Mouse (Mus musculus) midbrain, embryonic 10.5 days (tissue): ENCODE measurements around the gene Pitpnb. TPM values are rescaled to one million over a fixed set of nuclear protein-coding genes. Genes with fewer than 3 reads are reported as not detected.

ENCODE experiments used
- DNase-seq: peaks from one replicate; pipeline ENCODE4 v3.0.0-alpha.2; 2017; ENCODE audit warnings: low spot score
- H3K27ac ChIP-seq: fragments of 300-500 bp; sonication (generic); replicated peaks from 2 replicates; pipeline ENCODE4 v1.5.1; 2016; ENCODE audit warnings: mild to moderate bottlenecking
- H3K27me3 ChIP-seq: fragments of 300-500 bp; sonication (generic); 2 replicates; pipeline ENCODE4 v1.6.1; 2016; ENCODE audit warnings: low read depth, mild to moderate bottlenecking; ENCODE audit not compliant: poor library complexity, severe bottlenecking
- H3K36me3 ChIP-seq: fragments of 300-500 bp; sonication (generic); 2 replicates; pipeline ENCODE4 v1.6.1; 2016; ENCODE audit warnings: mild to moderate bottlenecking, moderate library complexity
- H3K4me1 ChIP-seq: fragments of 300-500 bp; sonication (generic); 2 replicates; pipeline ENCODE4 v1.6.1; 2016
- H3K4me3 ChIP-seq: fragments of 300-500 bp; sonication (generic); 2 replicates; pipeline ENCODE4 v1.5.1; 2016; ENCODE audit warnings: mild to moderate bottlenecking, moderate library complexity
- H3K9me3 ChIP-seq: fragments of 300-500 bp; sonication (generic); replicated peaks from 2 replicates; pipeline ENCODE4 v1.6.1; 2016; ENCODE audit warnings: mild to moderate bottlenecking
- WGBS: fragments of 180-500 bp; shearing (Covaris S2); methylation state at CpG from one replicate; pipeline ENCODE4 v1.1.7; 2016; 5-methylcytosine and 5-hydroxymethylcytosine counted together
- polyA plus RNA-seq: library from polyadenylated mRNA; unstranded; fragments of >200 nt; fragmentation: Nextera tagmentation; extraction: Ambion mirVana; gene quantifications from 2 replicates; pipeline ENCODE4 v1.2.1, GENCODE M21; 2016

Pitpnb gene
- 121 and 129 TPM in 2 replicates for polyA plus RNA-seq

GRCm38 (mm10) chr5:111330417-111331098, at the start of gene Pitpnb:
Pitpnb (plus strand) TSS chr5:111330763.
- Histone ChIP-seq H3K4me1 (peaks cover 27% of the 10 kb centered on the region), H3K36me3 (peaks cover 33% of the 10 kb centered on the region), H3K9me3 (no peaks in the 10 kb centered on the region; the same call in 1 of the 2 replicates), H3K4me3 (peak within 1 kb of the TSS; percentile 97), H3K27me3 (no peaks in the 10 kb centered on the region), H3K27ac (peak within 1 kb of the TSS; percentile 95)
- WGBS: under 1% methylated on average over 78 of the region's 78 CpGs
- peak; percentile 98 for DNase-seq

GRCm38 (mm10) chr5:111284420-111285175, 46.0 kb upstream of the Pitpnb start:
- 84% methylated on average over 19 of the region's 19 CpGs for WGBS
- Histone ChIP-seq H3K27ac (no peak overlapping the region), H3K27me3 (no peaks in the 10 kb centered on the region), H3K36me3 (peaks cover 80% of the 10 kb centered on the region), H3K9me3 (no peaks in the 10 kb centered on the region), H3K4me3 (no peak overlapping the region), H3K4me1 (no peaks in the 10 kb centered on the region)
- DNase-seq: no peak

DNA sequence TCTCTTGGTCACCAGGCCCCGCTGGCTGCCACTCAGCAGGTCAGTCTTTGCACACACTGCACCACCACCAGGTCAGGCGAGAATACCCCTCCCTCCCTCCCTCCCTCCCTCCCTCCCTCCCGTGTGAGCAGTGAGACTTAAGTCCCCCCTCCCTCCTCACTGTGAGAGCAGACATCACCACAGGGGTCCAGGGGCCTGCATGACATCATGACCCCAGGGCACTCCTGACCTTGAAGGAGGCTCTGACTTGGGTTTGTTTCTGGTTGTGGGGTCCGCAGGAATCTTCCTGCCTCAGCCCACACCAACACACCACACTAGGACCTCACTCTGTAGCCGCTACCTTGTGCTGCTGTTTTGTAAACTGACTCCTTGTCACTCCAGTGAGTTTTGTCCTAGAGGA, 43.0 kb upstream of the Pitpnb start:
- H3K4me1 ChIP-seq: 0 out of 2 replicates have a peak, but pooled peaks cover 4% of the 10 kb centered on the region
- H3K36me3 ChIP-seq: peaks cover 51% of the 10 kb centered on the region
- 69% methylated on average over 5 of the region's 5 CpGs for WGBS
- no peaks in the 10 kb centered on the region for H3K27me3 ChIP-seq
- H3K4me3 ChIP-seq: no peak overlapping the region
- H3K27ac ChIP-seq: no peak overlapping the region
- H3K9me3 ChIP-seq: no peaks in the 10 kb centered on the region
- DNase-seq: no peak

- Histone ChIP-seq H3K9me3 (no peaks in the 10 kb centered on the region), H3K27ac (no peak overlapping the region), H3K27me3 (no peaks in the 10 kb centered on the region), H3K36me3 (peaks cover 42% of the 10 kb centered on the region), H3K4me1 (0 out of 2 replicates have a peak, but pooled peaks cover 4% of the 10 kb centered on the region), H3K4me3 (no peak overlapping the region)
- DNase-seq: no peak
- 96% methylated on average over 11 of the region's 11 CpGs for WGBS
These were observed 42.1 kb upstream of the Pitpnb start for GRCm38 (mm10) chr5:111288486-111288885.

GRCm38 (mm10) chr5:111290071-111290470, 40.5 kb upstream of the Pitpnb start:
- no peak for DNase-seq
- H3K27ac ChIP-seq: no peak overlapping the region
- no peaks in the 10 kb centered on the region for H3K9me3 ChIP-seq
- H3K4me1 ChIP-seq: 0 out of 2 replicates have a peak, but pooled peaks cover 4% of the 10 kb centered on the region
- no peaks in the 10 kb centered on the region for H3K27me3 ChIP-seq
- no peak overlapping the region for H3K4me3 ChIP-seq
- peaks cover 28% of the 10 kb centered on the region for H3K36me3 ChIP-seq
- WGBS: 86% methylated on average over 11 of the region's 11 CpGs

- DNase-seq: no peak
- 0 out of 2 replicates have a peak, but pooled peaks cover 4% of the 10 kb centered on the region for H3K4me1 ChIP-seq
These were observed 38.9 kb upstream of the Pitpnb start for GRCm38 (mm10) chr5:111291639-111292038.

DNA sequence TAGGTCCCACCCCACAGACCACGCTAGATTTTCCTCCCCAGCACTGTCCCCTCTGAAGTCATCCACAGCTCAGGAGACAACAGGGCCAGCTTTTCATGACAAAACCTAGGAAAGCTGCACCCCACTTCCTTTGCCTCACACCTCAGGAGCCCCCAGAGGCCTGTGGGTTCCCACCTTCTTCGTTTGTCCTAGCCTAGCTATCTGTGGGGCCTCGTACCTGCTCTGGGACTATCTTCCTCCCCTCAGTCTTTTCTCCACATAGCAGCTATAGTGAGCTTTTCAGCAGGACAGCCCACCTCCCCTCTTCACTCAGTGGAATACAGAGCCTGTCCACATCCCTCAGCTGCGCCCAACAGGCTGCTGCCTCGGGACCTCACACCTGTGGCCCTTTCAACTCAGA, 32.8 kb upstream of the Pitpnb start:
- Histone ChIP-seq H3K27ac (no peak overlapping the region), H3K27me3 (no peaks in the 10 kb centered on the region), H3K4me3 (no peak overlapping the region), H3K9me3 (no peaks in the 10 kb centered on the region), H3K36me3 (no peaks in the 10 kb centered on the region), H3K4me1 (peaks cover 7% of the 10 kb centered on the region)
- no peak for DNase-seq
- 79% methylated on average over 5 of the region's 5 CpGs for WGBS

More at GRCm38 (mm10) chr5:111291639-111292038, 38.9 kb upstream of the Pitpnb start:
- Histone ChIP-seq H3K4me3 (no peak overlapping the region), H3K27me3 (no peaks in the 10 kb centered on the region), H3K9me3 (no peaks in the 10 kb centered on the region), H3K27ac (no peak overlapping the region), H3K36me3 (peaks cover 13% of the 10 kb centered on the region)
- WGBS: 82% methylated on average over 10 of the region's 10 CpGs

- no peak for DNase-seq
- Histone ChIP-seq H3K27ac (no peak overlapping the region), H3K4me3 (no peak overlapping the region), H3K27me3 (no peaks in the 10 kb centered on the region), H3K4me1 (peaks cover 7% of the 10 kb centered on the region), H3K36me3 (no peaks in the 10 kb centered on the region), H3K9me3 (no peaks in the 10 kb centered on the region)
- WGBS: 59% methylated on average over 7 of the region's 7 CpGs
These were observed 31.9 kb upstream of the Pitpnb start for GRCm38 (mm10) chr5:111298706-111299105.

GRCm38 (mm10) chr5:111300776-111301175, 29.8 kb upstream of the Pitpnb start:
- WGBS: 86% methylated on average over 8 of the region's 8 CpGs
- no peaks in the 10 kb centered on the region for H3K36me3 ChIP-seq

GRCm38 (mm10) chr5:111301736-111302135, 28.8 kb upstream of the Pitpnb start:
- Histone ChIP-seq H3K36me3 (no peaks in the 10 kb centered on the region), H3K27ac (no peak overlapping the region), H3K4me1 (peaks cover 7% of the 10 kb centered on the region), H3K9me3 (peaks cover 2% of the 10 kb centered on the region; the same call in 1 of the 2 replicates), H3K27me3 (no peaks in the 10 kb centered on the region), H3K4me3 (no peak overlapping the region)
- no peak for DNase-seq
- 78% methylated on average over 7 of the region's 7 CpGs for WGBS

More at GRCm38 (mm10) chr5:111300776-111301175, 29.8 kb upstream of the Pitpnb start:
- Histone ChIP-seq H3K9me3 (peaks cover 2% of the 10 kb centered on the region; the same call in 1 of the 2 replicates), H3K27me3 (no peaks in the 10 kb centered on the region), H3K4me3 (no peak overlapping the region), H3K4me1 (peaks cover 7% of the 10 kb centered on the region), H3K27ac (no peak overlapping the region)
- DNase-seq: no peak

GRCm38 (mm10) chr5:111304730-111305129, 25.8 kb upstream of the Pitpnb start:
- 98% methylated on average over 3 of the region's 3 CpGs for WGBS
- no peaks in the 10 kb centered on the region for H3K36me3 ChIP-seq
- peaks cover 3% of the 10 kb centered on the region for H3K4me1 ChIP-seq
- no peaks in the 10 kb centered on the region for H3K27me3 ChIP-seq
- no peak overlapping the region for H3K27ac ChIP-seq
- DNase-seq: no peak
- H3K4me3 ChIP-seq: no peak overlapping the region
- H3K9me3 ChIP-seq: peaks cover 2% of the 10 kb centered on the region; the same call in 1 of the 2 replicates

GRCm38 (mm10) chr5:111310185-111310584, 20.4 kb upstream of the Pitpnb start:
- H3K36me3 ChIP-seq: no peaks in the 10 kb centered on the region
- WGBS: 85% methylated on average over 6 of the region's 6 CpGs
- no peaks in the 10 kb centered on the region for H3K27me3 ChIP-seq
- H3K27ac ChIP-seq: no peak overlapping the region
- H3K4me1 ChIP-seq: no peaks in the 10 kb centered on the region
- no peak overlapping the region for H3K4me3 ChIP-seq
- DNase-seq: no peak
- peaks cover 11% of the 10 kb centered on the region; the same call in 1 of the 2 replicates for H3K9me3 ChIP-seq

DNA sequence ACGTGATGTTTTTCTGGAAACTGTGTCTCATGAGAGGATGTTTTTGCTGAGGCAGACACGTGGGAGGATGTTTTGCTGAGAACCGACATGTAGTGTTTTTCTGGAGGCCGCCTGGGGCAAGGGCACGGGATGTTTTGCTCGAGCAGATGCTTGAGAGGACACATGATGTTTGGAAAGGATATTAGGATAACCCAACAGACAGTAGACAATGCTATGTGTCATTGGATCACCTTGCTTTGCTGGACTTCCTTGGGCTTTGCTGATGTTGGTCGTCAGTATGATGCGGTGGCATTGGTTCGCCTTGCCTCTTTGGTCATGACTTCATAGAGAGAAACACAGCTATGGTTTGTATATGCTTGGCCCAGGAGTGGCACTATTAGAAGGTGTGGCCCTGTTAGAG, 16.7 kb upstream of the Pitpnb start:
- no peaks in the 10 kb centered on the region for H3K36me3 ChIP-seq
- H3K4me1 ChIP-seq: no peaks in the 10 kb centered on the region
- no peak overlapping the region for H3K27ac ChIP-seq
- no peaks in the 10 kb centered on the region for H3K27me3 ChIP-seq
- no peak for DNase-seq
- WGBS: 94% methylated on average over 9 of the region's 9 CpGs
- H3K4me3 ChIP-seq: no peak overlapping the region
- H3K9me3 ChIP-seq: peaks cover 11% of the 10 kb centered on the region; the same call in 1 of the 2 replicates
